Comparison of ENCODE assay signal across 10 mouse cellular contexts in genomic region chr5:111139622-111140021, GRCm38 (mm10).
DNase-seq lines count a peak whose midpoint lies in the region; ATAC-seq and TF ChIP-seq lines count a peak whose summit lies in the region.
"Had no signal": no experiment of that assay in that cellular context is flagged by ENCODE, and none has a peak within 500 bp of the region (broad histone marks: within the 10 kb centered on the region; RNA-seq: fewer than 3 reads in every experiment).

No protein-coding gene starts in this region.

- no peak overlapping the region for H3K4me2 ChIP-seq in stomach, embryonic 14.5 days (replicated peaks; ENCODE audit: low read depth, low read length)
- no peak overlapping the region for H3K4me2 ChIP-seq in stomach, postnatal 0 days (replicated peaks; ENCODE audit: low read depth)
- H3K4me2 ChIP-seq in intestine, embryonic 14.5 days (ENCODE audit: low read length) = no peak overlapping the region
- no peak overlapping the region for H3K4me2 ChIP-seq in liver, embryonic 16.5 days (ENCODE audit: low read depth, low read length)
- H3K4me2 ChIP-seq: embryonic facial prominence, embryonic 13.5 days had no signal

- no peak for DNase-seq in stomach, postnatal 0 days (ENCODE audit: low spot score)
- DNase-seq in intestine, embryonic 14.5 days (ENCODE audit: low spot score) = no peak
- no peak for DNase-seq in cerebellum, adult 11-12 months
- DNase-seq in right cerebral cortex, postnatal 25 days = no peak
- no peak for DNase-seq in thymus, adult 2 months
- DNase-seq in left cerebral cortex, adult 8-10 months (ENCODE audit: low spot score in 2 of 2) = no peak

- H3K4me3 ChIP-seq in stomach, embryonic 14.5 days (ENCODE audit: low read depth, low read length) = no peak overlapping the region
- H3K4me3 ChIP-seq in stomach, postnatal 0 days (ENCODE audit: low read depth, low read length) = no peak overlapping the region
- H3K4me3 ChIP-seq in intestine, embryonic 14.5 days (ENCODE audit: low read depth, low read length) = no peak overlapping the region
- no peak overlapping the region for H3K4me3 ChIP-seq in liver, embryonic 16.5 days (ENCODE audit: low read depth, low read length)
- H3K4me3 ChIP-seq in thymus, adult 2 months (ENCODE audit: control insufficient read depth, insufficient read depth, low read length) = no peak overlapping the region
- H3K4me3 ChIP-seq: embryonic facial prominence, embryonic 13.5 days had no signal

- peak overlapping the region; percentile 61; the same call in 1 of the 2 replicates for H3K27ac ChIP-seq in stomach, embryonic 14.5 days (ENCODE audit: low read length)
- H3K27ac ChIP-seq in stomach, postnatal 0 days (replicated peaks) = no peak overlapping the region; the same call in 1 of the 2 replicates
- peak overlapping the region; percentile 47; the same call in 1 of the 2 replicates for H3K27ac ChIP-seq in intestine, embryonic 14.5 days (ENCODE audit: low read depth)
- H3K27ac ChIP-seq in liver, embryonic 16.5 days (ENCODE audit: low read length) = 0 out of 2 replicates have a peak overlapping the region, but pooled peaks have one; percentile 9
- no peak overlapping the region for H3K27ac ChIP-seq in thymus, adult 2 months (ENCODE audit: control insufficient read depth, insufficient read depth, low read length)

- no peaks in the 10 kb centered on the region for H3K36me3 ChIP-seq in stomach, embryonic 14.5 days (ENCODE audit: control insufficient read depth, insufficient read depth, low read length)
- H3K36me3 ChIP-seq in stomach, postnatal 0 days (ENCODE audit: control insufficient read depth, insufficient read depth, low read length) = no peaks in the 10 kb centered on the region
- H3K36me3 ChIP-seq in intestine, embryonic 14.5 days (ENCODE audit: control insufficient read depth, insufficient read depth, low read length) = no peaks in the 10 kb centered on the region
- no peaks in the 10 kb centered on the region for H3K36me3 ChIP-seq in liver, embryonic 16.5 days (ENCODE audit: control insufficient read depth, insufficient read depth)
- no peaks in the 10 kb centered on the region for H3K36me3 ChIP-seq in thymus, adult 2 months (ENCODE audit: control insufficient read depth, insufficient read depth, low read length)
- H3K36me3 ChIP-seq: embryonic facial prominence, embryonic 13.5 days had no signal

- H3K9ac ChIP-seq in stomach, embryonic 14.5 days (replicated peaks; ENCODE audit: low read depth, low read length) = no peak overlapping the region
- no peak overlapping the region for H3K9ac ChIP-seq in stomach, postnatal 0 days (ENCODE audit: low read length)
- no peak overlapping the region for H3K9ac ChIP-seq in intestine, embryonic 14.5 days (ENCODE audit: low read length)
- no peak overlapping the region for H3K9ac ChIP-seq in liver, embryonic 16.5 days (ENCODE audit: low read depth, low read length)
- H3K9ac ChIP-seq: embryonic facial prominence, embryonic 13.5 days had no signal

- no peak for TF ChIP-seq EP300 in stomach, postnatal 0 days (optimal IDR thresholded peaks at IDR 0.05)

- TF ChIP-seq CTCF in stomach, postnatal 0 days (IDR thresholded peaks at IDR 0.05; ENCODE audit: low read depth) = no peak
- no peak for TF ChIP-seq CTCF in thymus, adult 2 months (IDR thresholded peaks at IDR 0.05; ENCODE audit: borderline replicate concordance, control insufficient read depth, extremely low read depth, insufficient read depth, low read length, poor library complexity)

- no peak for TF ChIP-seq POLR2A in thymus, adult 2 months (IDR thresholded peaks at IDR 0.05; ENCODE audit: control insufficient read depth, extremely low read depth, insufficient read depth, low read length, poor library complexity)

- no peaks in the 10 kb centered on the region for H3K27me3 ChIP-seq in stomach, embryonic 14.5 days (ENCODE audit: control insufficient read depth, insufficient read depth, low read length)
- no peaks in the 10 kb centered on the region for H3K27me3 ChIP-seq in stomach, postnatal 0 days (ENCODE audit: control insufficient read depth, insufficient read depth, low read length)
- H3K27me3 ChIP-seq in intestine, embryonic 14.5 days (replicated peaks; ENCODE audit: control insufficient read depth, insufficient read depth, low read length) = no peaks in the 10 kb centered on the region
- H3K27me3 ChIP-seq in liver, embryonic 16.5 days (ENCODE audit: control insufficient read depth, insufficient read depth, low read depth, low read length) = no peaks in the 10 kb centered on the region
- H3K27me3 ChIP-seq in thymus, adult 2 months (ENCODE audit: control insufficient read depth, insufficient read depth, low read length) = no peaks in the 10 kb centered on the region
- H3K27me3 ChIP-seq: embryonic facial prominence, embryonic 13.5 days; Patski had no signal

- 54% methylated on average over 14 of the region's 14 CpGs for WGBS in stomach, embryonic 14.5 days
- 60% methylated on average over 14 of the region's 14 CpGs for WGBS in stomach, postnatal 0 days
- whole genome bisulfite sequencing in intestine, embryonic 14.5 days = 55% methylated on average over 14 of the region's 14 CpGs
- WGBS in liver, embryonic 16.5 days (ENCODE audit: insufficient replicate concordance) = 30% methylated on average over 14 of the region's 14 CpGs
- 52% methylated on average over 14 of the region's 14 CpGs for WGBS in thymus, adult 2 months

- no peaks in the 10 kb centered on the region for H3K9me3 ChIP-seq in stomach, embryonic 14.5 days (ENCODE audit: control insufficient read depth, low read depth, low read length)
- no peaks in the 10 kb centered on the region for H3K9me3 ChIP-seq in stomach, postnatal 0 days (ENCODE audit: control insufficient read depth, low read length)
- no peaks in the 10 kb centered on the region for H3K9me3 ChIP-seq in intestine, embryonic 14.5 days (ENCODE audit: control insufficient read depth, low read length)
- no peaks in the 10 kb centered on the region for H3K9me3 ChIP-seq in liver, embryonic 16.5 days (replicated peaks; ENCODE audit: control insufficient read depth, low read length)
- H3K9me3 ChIP-seq: embryonic facial prominence, embryonic 13.5 days had no signal

- peaks cover 24% of the 10 kb centered on the region for H3K4me1 ChIP-seq in stomach, embryonic 14.5 days (ENCODE audit: control insufficient read depth, insufficient read depth, low read length)
- H3K4me1 ChIP-seq in stomach, postnatal 0 days (replicated peaks; ENCODE audit: control insufficient read depth, insufficient read depth) = peaks cover 4% of the 10 kb centered on the region
- peaks cover 29% of the 10 kb centered on the region for H3K4me1 ChIP-seq in intestine, embryonic 14.5 days (replicated peaks; ENCODE audit: control insufficient read depth, insufficient read depth, low read length)
- no peaks in the 10 kb centered on the region for H3K4me1 ChIP-seq in liver, embryonic 16.5 days (ENCODE audit: control insufficient read depth, low read depth, low read length)
- H3K4me1 ChIP-seq in thymus, adult 2 months (replicated peaks; ENCODE audit: control insufficient read depth, insufficient read depth, low read length) = 0 out of 2 replicates have a peak, but pooled peaks cover 4% of the 10 kb centered on the region

- no peak for ATAC-seq in stomach, embryonic 14.5 days (ENCODE audit: insufficient number of reproducible peaks, insufficient read depth, low FRiP score, low read depth)
- no peak for ATAC-seq in stomach, postnatal 0 days (ENCODE audit: low FRiP score, low TSS enrichment)
- ATAC-seq in intestine, embryonic 14.5 days (replicated peaks; ENCODE audit: low FRiP score, low TSS enrichment, low read depth) = no peak
- ATAC-seq in liver, embryonic 16.5 days (ENCODE audit: low read depth) = no peak
- ATAC-seq: Patski had no signal

Comparison
In these comparisons a context has a peak if more than half of its experiments do, and no peak if none do; other contexts are left out.
1. H3K27ac ChIP-seq: peak in stomach, embryonic 14.5 days (single experiment), intestine, embryonic 14.5 days (single experiment) and liver, embryonic 16.5 days (single experiment); none in stomach, postnatal 0 days (single experiment) and thymus, adult 2 months (single experiment).